Mouse (Mus musculus) c-Kit-positive CD71-positive TER-119-positive erythroid progenitor cells, embryonic 14.5 days (primary cell): ENCODE results near the gene Cyp1a1.

Experiments
- DNase-seq: peaks from one replicate; pipeline ENCODE4 v3.0.0-alpha.2; 2013; ENCODE audit warnings: low spot score

Gene Cyp1a1

DNA sequence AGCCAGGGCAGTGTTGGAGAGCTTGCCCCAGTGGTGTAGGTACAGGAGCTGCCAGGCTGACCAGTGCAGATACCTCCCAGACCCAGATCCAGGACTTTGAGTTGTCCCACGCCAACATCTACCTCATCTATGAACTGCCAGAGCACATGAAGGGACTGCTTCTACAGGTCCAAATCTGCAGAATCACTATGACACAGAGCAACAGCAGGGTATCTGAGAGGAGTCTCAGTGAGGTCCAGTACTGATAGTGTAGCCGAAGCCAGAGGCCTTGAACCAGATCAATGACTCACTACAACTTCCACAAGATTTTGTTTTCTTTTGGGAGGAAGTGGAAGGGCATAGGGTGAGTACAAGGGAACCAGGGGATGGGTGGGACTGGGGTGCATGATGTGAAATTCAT, at the start of gene Cyp1a1:
Gene Cyp1a1, plus strand, starts transcription at position 178 of the 400 bp plus-strand sequence.
- no peak for DNase-seq

DNA sequence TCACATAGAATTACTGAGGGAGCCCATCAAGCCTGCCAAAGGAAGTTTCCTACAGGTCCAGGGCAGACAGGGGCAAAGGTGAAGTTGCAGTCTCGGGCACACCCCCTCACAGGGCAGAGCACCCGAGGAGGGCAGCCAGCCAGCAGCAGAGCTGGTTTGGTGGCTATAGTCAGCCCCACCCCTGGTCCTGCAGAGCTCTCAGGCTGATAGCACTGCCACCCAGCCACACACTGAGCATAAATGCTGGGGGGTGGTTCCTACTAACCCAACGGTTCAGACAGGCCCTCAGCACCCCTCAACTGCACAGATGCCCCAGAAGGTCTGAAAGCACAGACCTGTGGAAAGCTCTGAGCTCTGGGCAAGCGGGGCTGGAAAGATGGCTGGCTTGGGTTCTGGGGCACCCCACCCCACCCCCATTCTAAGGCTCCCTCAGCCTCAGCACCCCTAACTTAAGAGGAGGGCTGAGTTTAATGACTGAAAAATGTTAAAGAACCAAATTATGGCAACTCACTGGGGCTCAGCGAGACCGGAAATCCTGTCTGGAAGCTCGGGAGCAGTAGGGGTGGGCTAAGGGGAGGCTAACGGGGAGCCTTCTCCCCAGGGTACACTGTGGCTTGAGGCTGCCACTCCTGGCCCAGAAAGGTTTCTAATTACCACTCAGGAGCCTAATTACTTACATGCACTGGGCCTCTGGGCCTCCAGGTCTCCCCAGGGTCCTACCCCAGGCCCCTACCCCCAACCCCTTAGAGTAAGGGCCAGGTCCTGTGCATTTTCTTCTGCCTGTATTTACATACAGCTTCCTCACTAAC, 48.9 kb upstream of the Cyp1a1 start:
- DNase-seq, result peak; percentile 53

DNA sequence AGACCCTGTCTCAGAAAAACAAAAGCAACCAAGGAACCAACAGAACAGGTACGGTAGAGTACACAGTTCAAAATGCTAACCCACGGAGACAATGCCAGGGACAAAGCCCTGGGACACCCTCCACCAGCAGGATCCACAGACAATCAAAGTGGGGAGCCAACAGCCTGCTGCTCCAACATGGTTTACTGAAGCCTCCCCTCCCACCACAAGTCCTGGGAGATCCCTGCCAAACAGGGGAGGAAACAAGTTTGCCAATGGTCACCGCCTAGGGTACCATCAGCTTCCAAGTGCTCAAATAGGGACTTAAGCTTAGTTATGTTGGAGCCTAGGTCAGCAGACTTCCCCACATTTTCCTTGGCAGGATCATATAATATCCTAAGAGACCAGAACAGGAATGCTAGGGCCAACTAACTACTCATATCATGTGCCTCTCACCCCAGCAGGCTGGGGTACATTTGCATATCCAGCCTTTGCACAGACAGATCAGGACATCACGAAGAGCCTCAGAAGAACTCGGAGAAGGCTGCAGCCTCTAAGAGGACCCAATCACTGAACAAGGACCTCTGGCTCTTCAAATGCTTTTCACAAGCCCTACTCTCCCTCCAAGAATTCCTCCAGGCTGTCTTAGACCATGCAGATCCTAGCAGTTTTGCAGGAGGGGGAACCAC, 47.9 kb upstream of the Cyp1a1 start:
- no peak for DNase-seq

DNA sequence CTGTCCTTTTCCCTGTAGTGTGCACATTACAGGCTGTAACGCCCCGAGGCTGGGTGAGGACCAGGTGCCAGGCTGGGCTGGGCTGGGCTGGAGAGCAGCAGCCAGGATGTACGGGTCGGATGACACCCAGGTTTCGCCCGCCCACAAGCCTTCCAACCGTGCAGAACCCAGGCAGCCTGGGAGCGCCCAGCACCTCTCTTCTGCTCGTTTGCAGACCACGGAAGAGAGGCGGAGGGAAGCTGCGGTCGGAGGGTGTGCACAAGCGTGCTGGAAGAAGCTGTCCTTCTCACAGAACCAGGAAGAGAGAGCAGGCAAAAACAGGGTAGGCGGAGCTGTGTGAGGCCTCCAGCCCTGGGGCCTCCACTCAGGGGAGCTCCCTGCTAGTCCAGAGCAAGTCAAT, 47.3 kb upstream of the Cyp1a1 start:
- DNase-seq, result peak; percentile 40

DNA sequence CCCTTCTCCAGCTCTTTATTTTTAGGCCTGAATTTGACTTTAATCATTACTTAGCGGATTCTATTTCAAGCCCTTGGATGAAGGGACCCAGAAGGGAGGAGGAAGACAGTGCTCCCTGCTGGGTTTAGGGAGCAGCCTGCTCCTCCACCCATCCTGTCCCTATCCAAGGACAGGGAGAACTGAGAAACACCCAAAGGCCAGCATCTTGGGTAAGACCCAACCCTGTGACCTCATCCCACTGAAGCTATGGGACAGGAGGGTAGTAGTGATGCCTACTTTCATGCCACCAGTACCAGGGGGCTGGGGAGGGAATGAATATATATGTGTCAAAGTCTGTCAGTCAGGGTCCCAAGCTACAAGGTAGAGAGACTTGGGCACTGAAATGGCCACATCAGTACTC, 46.7 kb upstream of the Cyp1a1 start:
- no peak for DNase-seq

DNA sequence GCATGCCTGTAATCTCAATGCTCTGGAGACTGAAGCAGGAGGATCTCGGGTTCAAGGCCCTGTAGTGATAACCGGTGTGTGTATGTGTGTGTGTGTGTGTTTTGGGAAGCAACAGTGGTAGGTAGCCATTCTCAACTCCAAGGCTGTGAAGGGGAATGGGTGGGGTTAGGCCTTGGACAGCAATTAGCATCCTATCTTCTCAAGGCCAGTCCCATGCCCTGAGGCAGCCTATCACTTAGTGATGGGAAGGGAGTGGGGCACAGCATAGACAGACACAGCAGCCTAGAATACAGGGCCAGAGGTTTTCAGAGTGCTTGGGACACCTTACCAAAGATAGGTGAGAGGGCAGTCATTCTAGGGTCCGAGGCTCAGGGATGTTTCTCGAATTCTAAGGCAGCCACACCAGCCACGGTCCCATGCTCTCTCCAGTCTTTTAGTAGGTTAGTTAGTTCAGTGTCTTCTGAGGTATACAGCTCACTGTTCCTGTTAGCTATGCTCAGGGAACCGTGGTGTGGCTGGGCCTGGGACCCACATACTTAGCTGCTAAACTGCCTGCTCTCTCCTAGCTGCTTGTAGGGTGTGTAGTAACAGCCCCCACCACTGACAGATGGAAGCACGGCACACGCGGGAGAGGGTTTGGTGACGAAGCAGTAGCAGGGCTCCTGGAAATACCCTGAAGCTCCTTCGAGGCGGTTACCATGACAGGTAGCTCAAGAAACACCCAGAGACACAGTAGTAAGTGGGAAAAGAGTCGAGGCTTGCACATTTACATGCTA, 45.8 kb upstream of the Cyp1a1 start:
- DNase-seq, result no peak

DNA sequence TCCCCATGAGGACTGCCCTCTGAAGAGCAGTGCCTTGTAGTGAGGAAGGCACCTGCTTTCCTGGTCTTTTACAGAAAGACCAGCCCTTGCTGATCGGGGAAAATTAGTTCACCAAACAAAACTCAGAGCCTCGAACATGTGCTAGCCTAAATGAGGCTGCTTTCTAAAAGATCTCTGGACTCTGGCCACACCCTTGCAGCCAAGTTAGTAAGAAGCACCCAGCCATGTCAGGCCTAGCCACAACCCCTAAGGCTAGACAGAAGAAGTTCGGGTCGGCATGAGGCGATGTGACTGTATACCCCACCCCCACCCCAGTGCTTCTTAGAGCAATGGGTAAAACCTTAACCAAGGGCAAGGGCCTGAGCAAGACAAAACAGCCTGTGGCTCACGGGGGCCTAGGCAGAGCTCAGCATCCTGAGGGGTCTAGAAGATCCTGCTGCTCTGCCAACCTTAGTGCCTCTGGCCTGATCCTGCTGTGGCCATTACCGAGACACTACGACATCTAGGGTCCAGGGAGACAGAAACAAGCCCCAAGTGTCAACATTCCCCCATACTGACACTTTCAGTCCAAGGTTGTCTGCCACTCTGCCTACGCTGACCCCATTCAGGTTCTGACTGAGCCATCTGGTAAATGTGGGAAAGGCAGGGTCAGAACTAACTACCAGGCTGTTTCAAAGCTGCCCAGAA, 44.4 kb upstream of the Cyp1a1 start:
- DNase-seq, result no peak

DNA sequence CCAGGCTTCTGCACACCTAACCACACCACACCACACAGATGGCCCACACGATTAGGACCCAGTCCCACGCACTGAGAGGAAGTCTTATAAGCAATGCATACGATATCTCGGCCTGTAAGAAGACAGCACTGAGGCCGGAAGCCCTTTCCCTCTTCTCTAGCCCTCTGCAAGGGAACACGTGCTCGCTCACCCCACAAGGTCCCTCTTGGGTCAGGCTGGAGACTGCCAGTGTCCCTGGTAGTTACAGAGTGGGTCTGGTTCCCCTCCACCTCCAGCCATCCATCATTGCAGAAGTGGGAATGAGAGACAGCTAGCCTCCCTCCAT, 43.9 kb upstream of the Cyp1a1 start:
- DNase-seq, result peak; percentile 64

DNA sequence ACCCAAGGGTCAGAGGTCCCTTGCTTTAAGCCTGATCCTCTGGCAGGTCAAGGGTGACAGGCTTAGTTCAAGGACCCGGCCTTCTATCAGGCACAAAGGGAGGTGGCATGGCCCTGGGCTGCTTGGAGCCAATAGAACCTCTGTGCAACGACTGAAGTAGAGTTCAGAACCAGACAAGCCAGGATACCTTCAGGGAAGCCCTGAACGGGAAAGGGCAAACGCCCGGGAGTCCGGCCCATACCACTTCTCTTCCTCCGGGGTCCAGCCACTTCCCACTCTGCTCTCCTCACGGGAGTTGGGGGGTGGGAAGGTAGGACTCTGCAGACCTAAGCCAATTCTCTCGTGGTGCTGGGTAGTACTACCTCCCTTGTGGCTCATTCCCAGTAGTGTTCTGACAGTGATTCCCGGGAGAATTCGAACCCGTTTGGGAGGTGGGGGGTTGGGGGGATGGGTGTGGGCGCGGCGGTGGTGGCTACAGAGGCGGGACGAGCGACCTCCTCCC, 43.2 kb upstream of the Cyp1a1 start:
- DNase-seq, result peak; percentile 34

DNA sequence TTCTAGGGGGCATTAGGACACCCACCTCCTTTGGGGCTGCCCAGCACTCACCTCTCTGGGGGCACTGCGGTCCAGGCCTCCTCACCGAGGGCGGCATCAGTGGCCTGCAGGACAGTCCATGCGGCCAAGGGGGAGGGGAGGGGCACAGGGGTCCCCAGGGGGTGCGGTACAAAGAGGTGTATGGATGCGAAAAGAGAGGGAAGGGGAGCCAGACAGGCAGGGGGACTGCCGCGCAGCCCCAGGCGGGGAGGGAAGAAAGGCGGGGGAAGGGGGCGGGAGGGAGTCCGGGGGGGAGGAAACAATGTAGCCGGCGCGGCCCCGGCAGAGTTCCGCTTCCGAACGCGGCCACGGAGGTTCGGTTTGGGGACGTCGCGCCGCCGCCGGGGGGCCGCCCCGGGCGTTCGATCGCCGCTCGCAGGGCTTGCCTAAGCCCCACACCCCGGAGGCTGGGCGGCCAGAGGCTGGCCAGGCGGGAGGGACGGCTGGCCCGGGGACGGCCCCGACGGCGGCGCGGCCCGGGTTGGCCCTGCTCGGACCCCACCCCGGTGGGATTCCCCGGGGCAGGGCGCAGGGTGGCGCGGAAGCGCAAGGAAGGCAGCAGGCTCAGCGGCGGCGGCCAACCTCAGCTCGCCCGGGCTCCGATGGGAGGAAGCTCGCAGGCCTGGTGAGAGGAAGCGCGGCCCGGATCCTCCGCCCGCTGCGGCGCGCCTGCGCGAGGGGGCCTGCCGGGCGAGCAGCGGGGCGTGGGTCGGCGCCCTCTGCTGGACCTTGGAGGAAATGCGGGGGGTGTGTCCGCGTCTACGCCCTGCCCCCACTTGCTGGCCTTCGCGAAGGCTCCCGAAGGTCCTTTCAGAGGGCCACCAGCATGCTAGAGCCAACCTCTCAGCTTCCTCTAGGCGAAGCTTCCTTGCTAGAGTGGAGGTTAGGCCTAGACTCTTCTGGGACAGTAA, 42.5 kb upstream of the Cyp1a1 start:
- peak; percentile 84 for DNase-seq

DNA sequence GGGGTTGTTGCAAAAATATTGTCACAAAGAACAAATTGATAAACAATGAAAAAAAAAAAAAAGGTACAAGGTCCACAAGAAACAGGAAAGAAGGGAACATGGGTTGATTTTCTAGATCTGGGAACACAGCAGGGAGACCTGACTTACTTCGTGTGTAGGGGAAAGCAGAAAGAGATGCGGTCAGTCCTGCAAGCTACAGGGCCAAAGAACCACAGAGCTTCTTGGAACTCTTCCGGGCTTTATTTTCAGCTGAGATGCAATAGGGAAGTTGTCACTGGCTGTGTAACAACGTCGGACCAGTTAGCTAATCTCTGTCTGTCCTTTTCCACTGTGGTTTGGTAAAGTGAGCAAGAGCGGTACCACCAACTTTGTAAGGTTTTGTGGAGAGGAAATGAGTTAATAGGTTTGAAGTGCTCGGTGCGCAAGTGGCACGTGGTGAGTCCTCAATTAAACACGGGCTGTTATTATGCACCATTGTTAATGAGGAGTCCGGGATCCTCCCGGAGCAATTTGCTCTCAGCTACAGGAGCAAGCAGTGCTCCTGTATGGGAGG, 41.1 kb upstream of the Cyp1a1 start:
- no peak for DNase-seq

DNA sequence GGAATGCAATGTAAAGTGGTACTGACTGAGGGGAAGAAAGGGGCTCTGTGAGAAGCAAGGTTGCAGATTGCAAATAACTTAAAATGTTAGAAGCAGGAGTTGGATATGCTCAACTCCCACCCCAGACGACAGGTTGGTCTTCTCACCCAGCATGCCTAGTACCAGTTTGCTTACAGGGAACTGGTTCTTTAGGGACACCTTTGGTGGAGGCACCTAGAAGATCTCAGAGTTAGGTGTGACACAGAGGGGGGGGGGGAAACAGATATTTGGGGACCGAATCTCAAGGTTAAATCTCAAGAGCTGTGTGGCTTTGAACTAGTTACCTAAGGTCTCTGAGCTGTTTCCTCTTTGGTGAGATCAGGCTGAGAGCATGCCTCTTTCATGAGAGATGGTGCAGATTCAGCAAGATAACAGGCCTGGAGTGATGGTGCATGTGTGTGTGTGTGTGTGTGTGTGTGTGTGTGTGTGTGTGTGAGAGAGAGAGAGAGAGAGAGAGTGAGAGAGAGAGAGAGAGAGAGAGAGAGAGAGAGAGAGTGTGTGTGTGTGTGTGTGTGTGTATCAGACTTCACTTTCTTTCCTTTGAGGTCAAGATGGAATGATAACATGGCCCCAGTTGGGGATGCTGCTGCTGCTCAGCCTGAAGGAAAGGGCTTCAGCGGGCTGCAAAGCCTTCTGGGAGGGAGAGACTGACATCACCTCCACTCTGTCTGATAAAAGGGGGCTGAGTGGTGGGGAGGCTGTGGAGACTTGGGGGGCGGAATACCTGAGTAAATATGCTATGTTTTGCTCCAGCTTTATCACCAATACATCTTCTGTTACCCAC, 40.2 kb upstream of the Cyp1a1 start:
- DNase-seq, result no peak

DNA sequence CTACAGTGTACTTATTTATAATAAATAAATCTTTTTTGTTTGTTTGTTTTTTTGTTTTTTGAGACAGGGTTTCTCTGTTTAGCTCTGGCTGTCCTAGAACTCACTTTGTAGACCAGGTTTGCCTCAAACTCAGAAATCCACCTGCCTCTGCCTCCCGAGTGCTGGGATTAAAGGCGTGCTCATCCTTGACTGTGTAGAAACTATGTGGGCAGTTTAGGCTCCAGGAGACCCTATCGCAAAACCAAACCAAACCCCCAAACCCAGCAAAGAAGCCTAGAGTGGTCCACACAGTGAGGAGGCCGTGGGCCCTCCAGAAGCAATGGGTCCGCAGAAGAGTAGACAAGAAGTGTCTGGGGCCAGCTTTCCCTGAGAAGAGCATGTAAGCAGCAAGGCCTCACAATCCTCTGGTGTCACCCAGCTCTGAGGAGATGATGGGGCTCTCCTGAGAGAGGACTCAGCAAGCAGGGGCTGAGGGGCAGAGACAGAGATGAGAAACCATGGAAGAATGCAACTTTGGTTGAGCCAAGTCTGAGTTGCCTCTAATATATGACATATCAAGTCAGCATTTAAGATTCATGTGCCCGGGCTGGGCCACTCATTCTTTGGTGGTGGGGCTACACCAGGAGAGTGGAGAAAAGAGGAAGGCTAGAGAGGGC, 37.5 kb upstream of the Cyp1a1 start:
- DNase-seq, result no peak

DNA sequence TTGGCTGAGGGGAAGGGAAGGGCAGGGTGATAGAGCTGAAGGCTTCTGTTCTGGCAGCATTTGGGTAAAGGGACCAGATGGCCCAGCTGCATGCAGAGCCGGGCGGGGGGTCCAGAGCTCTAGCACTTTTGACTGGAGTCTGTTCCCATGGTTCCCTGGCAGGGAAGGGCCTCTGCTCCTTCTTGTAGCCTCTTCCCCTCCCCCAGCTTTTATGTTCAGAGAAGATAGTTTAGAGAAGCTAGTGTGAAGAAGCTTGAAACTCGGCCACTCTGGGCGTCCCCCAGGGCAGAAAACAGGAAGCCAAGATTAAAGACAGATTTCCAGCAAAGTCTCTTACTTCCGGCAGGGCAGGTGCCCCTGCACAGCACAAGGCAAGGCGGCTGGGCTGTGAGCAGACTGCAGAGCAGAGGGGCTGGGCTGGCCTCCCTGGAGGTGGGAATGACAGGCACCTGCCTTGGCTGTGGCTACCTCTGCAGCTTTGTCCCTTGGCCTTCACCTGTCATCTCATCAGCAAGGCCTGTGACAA, 36.9 kb upstream of the Cyp1a1 start:
- no peak for DNase-seq

DNA sequence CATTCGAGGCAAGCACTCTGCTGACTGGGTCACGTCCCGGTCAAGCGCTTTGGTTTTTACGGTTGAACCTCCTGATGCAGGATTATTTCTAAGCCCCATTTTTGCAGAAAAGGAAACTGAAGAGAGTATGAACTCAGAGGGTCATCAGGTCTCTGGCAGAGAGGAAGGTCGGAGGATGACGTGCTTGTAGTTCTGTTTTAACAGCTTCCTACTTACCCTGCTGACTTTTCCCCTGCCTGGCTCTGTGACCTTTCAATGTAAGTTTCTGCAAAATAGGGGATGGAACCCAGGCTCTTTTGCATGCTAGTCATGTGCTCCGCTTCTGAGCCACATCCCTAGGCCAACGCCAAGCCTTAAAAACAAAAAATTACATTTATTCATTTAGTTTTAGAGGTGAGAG, 35.4 kb upstream of the Cyp1a1 start:
- no peak for DNase-seq

DNA sequence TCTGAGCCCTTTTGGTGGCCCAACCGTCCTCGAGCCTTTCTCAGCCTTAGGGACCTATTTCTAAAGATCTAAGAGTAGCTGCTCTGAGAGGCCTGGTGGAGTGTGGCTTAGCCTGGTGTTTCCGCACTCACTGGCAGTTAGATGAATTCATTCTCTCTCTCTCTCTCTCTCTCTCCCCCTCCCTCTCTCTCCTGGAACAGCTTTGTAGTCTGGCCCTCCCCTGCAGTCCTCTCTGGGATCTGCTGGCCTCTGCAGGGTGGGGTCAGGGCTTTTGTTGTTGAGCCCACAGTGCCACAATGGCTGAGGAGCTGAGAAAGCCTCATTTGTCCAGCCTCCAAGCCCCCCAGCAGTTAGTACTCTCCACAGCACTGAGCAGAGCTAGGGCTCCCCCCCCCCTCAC, 34.9 kb upstream of the Cyp1a1 start:
- DNase-seq, result no peak

DNA sequence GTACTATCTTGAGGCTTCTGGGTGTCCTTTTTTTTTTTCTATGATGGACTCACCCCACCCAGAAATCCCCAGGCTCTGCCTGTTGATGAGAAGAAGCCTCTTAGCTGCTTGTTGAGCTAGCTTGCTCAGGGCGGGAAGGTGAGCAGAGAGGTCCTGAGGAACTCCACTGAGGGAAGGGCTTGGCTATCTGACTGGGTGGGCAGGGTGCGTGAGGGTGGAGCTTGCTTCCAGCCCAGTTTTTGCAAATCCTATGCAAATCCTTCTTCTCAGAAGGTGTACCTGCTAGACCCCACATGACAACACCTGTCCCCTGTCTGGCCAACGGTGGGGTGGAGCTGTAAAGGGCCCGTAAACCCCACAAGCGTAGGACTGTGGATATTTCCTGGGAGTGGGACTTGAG, 34.4 kb upstream of the Cyp1a1 start, which contains the start of gene Csk:
Gene Csk, minus strand, starts transcription at position 349 of the 400 bp plus-strand sequence.
- DNase-seq, result no peak

DNA sequence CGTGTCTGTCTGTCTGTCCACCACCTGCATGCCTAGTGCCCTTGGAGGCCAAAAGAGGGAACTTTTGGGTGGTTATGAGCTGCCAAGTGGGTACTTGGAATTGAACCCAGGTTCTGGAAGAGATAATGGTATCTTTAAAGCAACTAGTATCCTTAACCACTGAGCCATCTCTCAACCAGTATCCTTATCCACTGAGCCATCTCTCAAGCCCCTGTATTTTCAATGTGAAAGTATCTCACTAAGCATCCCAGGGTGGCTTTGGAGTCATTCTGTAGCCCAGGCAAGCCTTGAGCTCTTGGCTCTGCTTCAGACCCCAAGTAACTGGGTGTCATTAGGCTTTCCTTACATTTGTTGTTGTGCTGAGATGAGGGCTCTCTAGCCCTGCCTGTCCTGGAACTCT, 32.8 kb upstream of the Cyp1a1 start:
- DNase-seq, result no peak

DNA sequence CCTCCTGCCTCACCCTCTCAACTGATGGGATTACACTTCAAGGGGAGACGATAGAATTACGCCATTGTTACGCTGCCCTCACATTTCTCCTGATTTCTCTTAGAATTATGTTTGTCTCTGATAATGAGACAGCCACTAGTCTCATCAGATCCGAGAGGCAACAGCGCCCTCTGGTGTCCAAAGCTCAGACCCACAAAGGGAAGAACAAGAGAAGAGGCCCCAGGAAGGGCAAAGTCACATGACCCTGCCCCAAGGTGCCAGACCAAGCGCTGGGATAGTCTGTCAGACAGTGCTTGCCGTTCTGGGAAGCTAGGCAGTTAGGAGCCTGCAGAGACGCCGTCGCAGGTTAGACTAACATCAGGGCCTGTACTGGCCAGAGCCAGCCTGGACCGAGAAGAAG, 32.0 kb upstream of the Cyp1a1 start:
- peak; percentile 97 for DNase-seq
